ENCODE assay signal across 8 mouse cellular contexts in the genomic region with DNA sequence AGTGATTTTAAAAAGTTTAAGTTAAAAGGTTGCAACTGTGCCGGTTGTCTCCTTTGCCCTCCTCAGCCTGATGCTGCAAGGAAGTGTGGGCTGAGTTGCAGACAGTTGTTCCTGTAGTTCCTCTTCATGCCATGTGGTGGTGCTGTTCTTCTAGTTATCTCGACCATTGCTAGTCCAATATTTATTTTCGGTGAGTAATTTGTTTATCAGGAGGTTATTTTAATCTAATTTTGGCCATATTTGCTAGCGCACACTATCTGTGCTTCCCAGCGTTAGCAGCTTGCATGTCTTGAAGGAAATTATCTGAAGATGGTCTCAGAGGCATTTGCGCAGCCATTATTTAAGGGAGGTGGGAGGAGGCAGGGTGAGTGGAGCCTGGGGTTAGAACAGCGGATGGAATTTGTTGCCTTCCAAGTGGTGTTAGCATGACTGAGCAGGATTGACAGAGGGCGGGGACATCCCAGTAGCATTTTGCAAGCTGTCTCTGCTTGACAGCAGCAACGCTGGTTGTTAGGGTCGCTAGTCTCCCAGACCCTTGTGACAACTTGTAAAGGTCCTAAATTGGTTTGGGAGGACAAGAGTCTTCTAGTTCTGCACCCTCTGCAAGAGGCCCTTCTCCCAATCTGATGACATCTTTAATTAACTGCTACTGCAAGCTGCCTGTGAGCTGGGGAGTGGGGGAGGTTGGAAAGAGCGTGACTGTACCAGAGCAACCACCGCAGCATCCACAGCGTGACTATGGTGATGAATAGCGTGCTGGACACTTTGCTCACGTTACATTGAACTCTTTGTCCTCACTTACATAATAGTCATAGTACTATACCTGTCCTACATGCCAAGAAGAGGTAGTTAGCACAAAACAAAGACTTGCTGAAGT.
DNase-seq lines count a peak whose midpoint lies in the region; ATAC-seq and TF ChIP-seq lines count a peak whose summit lies in the region.

No protein-coding gene starts in this region.

- ATAC-seq in forebrain, embryonic 12.5 days (ENCODE audit: low FRiP score): peak; percentile 92
- ATAC-seq in liver, embryonic 13.5 days (ENCODE audit: low read depth): no peak
- ATAC-seq in neural tube, embryonic 12.5 days (ENCODE audit: low FRiP score, low read depth): peak; percentile 90

- 0 out of 2 replicates have a peak overlapping the region, but pooled peaks have one; percentile 32 for H3K4me2 ChIP-seq in CH12.LX (ENCODE audit: insufficient read depth, low read depth, poor library complexity, severe bottlenecking)
- peak overlapping the region; percentile 56 for H3K4me2 ChIP-seq in forebrain, embryonic 12.5 days
- H3K4me2 ChIP-seq in liver, embryonic 13.5 days: peak overlapping the region; percentile 20
- H3K4me2 ChIP-seq in neural tube, embryonic 12.5 days (replicated peaks): peak overlapping the region; percentile 56

- no peaks in the 10 kb centered on the region for H3K9me3 ChIP-seq in CH12.LX (replicated peaks; ENCODE audit: low read length)
- no peaks in the 10 kb centered on the region for H3K9me3 ChIP-seq in forebrain, embryonic 12.5 days
- H3K9me3 ChIP-seq in liver, embryonic 13.5 days (replicated peaks): no peaks in the 10 kb centered on the region
- H3K9me3 ChIP-seq in neural tube, embryonic 12.5 days: no peaks in the 10 kb centered on the region

- peak; percentile 94 for TF ChIP-seq RAD21 in CH12.LX (IDR thresholded peaks at IDR 0.05; ENCODE audit: low read depth, low read length)

- H3K9ac ChIP-seq in CH12.LX (ENCODE audit: insufficient read depth, low read depth): no peak overlapping the region
- H3K9ac ChIP-seq in forebrain, embryonic 12.5 days: no peak overlapping the region
- no peak overlapping the region for H3K9ac ChIP-seq in liver, embryonic 13.5 days
- peak overlapping the region; percentile 33; the same call in 1 of the 2 replicates for H3K9ac ChIP-seq in neural tube, embryonic 12.5 days

- in situ Hi-C loops in CH12.LX (cut with MboI; ENCODE audit: low pct_ligation_motif_present, low pct_unique_long_range_greater_than_20kb, low sequenced_read_pairs): no loop called here

- peak; percentile 84 to 87 for TF ChIP-seq CTCF in CH12.LX (conservative IDR thresholded peaks at IDR 0.05 in 1 of 2, IDR thresholded peaks at IDR 0.05 in 1 of 2; ENCODE audit: low read depth in 2 of 2, low read length in 2 of 2)

- DNase-seq in CH12.LX (ENCODE audit: extremely low read depth): peak; percentile 50
- peak; percentile 62 for DNase-seq in brain, embryonic 18.5 days (ENCODE audit: low read depth, low spot score)
- peak; percentile 79 to 82 for DNase-seq in heart, postnatal 10 days
- DNase-seq in kidney, postnatal 36 days: peak; percentile 35 to 75
- DNase-seq in liver, embryonic 13.5 days: no peak
- DNase-seq in thymus, postnatal 0 days (ENCODE audit: low spot score): peak; percentile 38

- 4% methylated on average over 15 of the region's 15 CpGs for whole genome bisulfite sequencing in forebrain, embryonic 12.5 days
- 26% methylated on average over 15 of the region's 15 CpGs for WGBS in liver, embryonic 13.5 days (ENCODE audit: insufficient replicate concordance)
- 8% methylated on average over 15 of the region's 15 CpGs for whole genome bisulfite sequencing in neural tube, embryonic 12.5 days

- no peak overlapping the region for H3K27ac ChIP-seq in CH12.LX (ENCODE audit: insufficient read depth, low read depth)
- peak overlapping the region; percentile 69 for H3K27ac ChIP-seq in forebrain, embryonic 12.5 days
- no peak overlapping the region for H3K27ac ChIP-seq in liver, embryonic 13.5 days
- H3K27ac ChIP-seq in neural tube, embryonic 12.5 days: no peak overlapping the region

- dilution Hi-C loops in CH12.LX (cut with MboI; ENCODE audit: extremely low pct_ligation_motif_present, extremely low pct_unique_long_range_greater_than_20kb, low sequenced_read_pairs): no loop called here

- no peaks in the 10 kb centered on the region for H3K79me2 ChIP-seq in CH12.LX (replicated peaks; ENCODE audit: control insufficient read depth, extremely low read depth, insufficient read depth, poor library complexity, severe bottlenecking)

- peaks cover 7% of the 10 kb centered on the region for H3K27me3 ChIP-seq in CH12.LX (replicated peaks)
- H3K27me3 ChIP-seq in forebrain, embryonic 12.5 days: 0 out of 2 replicates have a peak, but pooled peaks cover 3% of the 10 kb centered on the region
- H3K27me3 ChIP-seq in liver, embryonic 13.5 days: no peaks in the 10 kb centered on the region
- no peaks in the 10 kb centered on the region for H3K27me3 ChIP-seq in neural tube, embryonic 12.5 days (replicated peaks)

- no peak overlapping the region for H3K4me3 ChIP-seq in CH12.LX (replicated peaks in 1 of 3; ENCODE audit: low read depth in 2 of 3, low read length in 2 of 3, poor library complexity in 1 of 3)
- peak overlapping the region; percentile 34 for H3K4me3 ChIP-seq in forebrain, embryonic 12.5 days (replicated peaks)
- no peak overlapping the region for H3K4me3 ChIP-seq in liver, embryonic 13.5 days (replicated peaks)
- peak overlapping the region; percentile 21; the same call in 1 of the 2 replicates for H3K4me3 ChIP-seq in neural tube, embryonic 12.5 days

- TF ChIP-seq EP300 in CH12.LX (IDR thresholded peaks at IDR 0.05; ENCODE audit: low read length): no peak

- intact Hi-C loops in heart, postnatal 10 days (cut with DNase I): loop anchor here (2.0 to 10.0 kb wide), 3 partner anchors 548 to 1049 kb away; no protein-coding TSS in a partner anchor

- TF ChIP-seq POLR2A in CH12.LX (IDR thresholded peaks at IDR 0.05; ENCODE audit: low read depth, low read length): no peak

- H3K4me1 ChIP-seq in CH12.LX (ENCODE audit: control insufficient read depth in 1 of 2, insufficient read depth in 2 of 2): peaks cover 6 to 9% of the 10 kb centered on the region in 2 experiments; a peak in 3 of 4 replicates
- H3K4me1 ChIP-seq in forebrain, embryonic 12.5 days: peaks cover 18% of the 10 kb centered on the region
- no peaks in the 10 kb centered on the region for H3K4me1 ChIP-seq in liver, embryonic 13.5 days (replicated peaks)
- no peaks in the 10 kb centered on the region; the same call in 1 of the 2 replicates for H3K4me1 ChIP-seq in neural tube, embryonic 12.5 days

- H3K36me3 ChIP-seq in CH12.LX (replicated peaks in 1 of 2; ENCODE audit: control insufficient read depth in 1 of 2, insufficient read depth in 1 of 2, low read length in 1 of 2): no peaks in the 10 kb centered on the region
- H3K36me3 ChIP-seq in forebrain, embryonic 12.5 days (replicated peaks): no peaks in the 10 kb centered on the region
- no peaks in the 10 kb centered on the region for H3K36me3 ChIP-seq in liver, embryonic 13.5 days
- no peaks in the 10 kb centered on the region for H3K36me3 ChIP-seq in neural tube, embryonic 12.5 days

TF ChIP-seq in CH12.LX, 34 proteins besides CTCF, POLR2A, EP300 and RAD21:
- TF ChIP-seq MAZ (IDR thresholded peaks at IDR 0.05; ENCODE audit: low read depth, low read length) (no peak), GABPA (IDR thresholded peaks at IDR 0.05; ENCODE audit: insufficient replicate concordance, low read depth, low read length) (no peak), BHLHE40 (IDR thresholded peaks at IDR 0.05; ENCODE audit: low read depth, low read length) (no peak), MEF2A (IDR thresholded peaks at IDR 0.05; ENCODE audit: borderline replicate concordance, low read depth, low read length) (no peak), NRF1 (IDR thresholded peaks at IDR 0.05; ENCODE audit: low read depth, low read length) (no peak), UBTF (IDR thresholded peaks at IDR 0.05; ENCODE audit: low read depth, low read length) (no peak), JUND (conservative IDR thresholded peaks at IDR 0.05; ENCODE audit: low read depth, low read length) (no peak), ZC3H11A (IDR thresholded peaks at IDR 0.05; ENCODE audit: low read depth, low read length) (peak; percentile 32), NELFE (IDR thresholded peaks at IDR 0.05; ENCODE audit: low read depth, low read length) (0 out of 2 replicates have a peak, but pooled peaks have one; percentile 11), USF1 (IDR thresholded peaks at IDR 0.05; ENCODE audit: low read depth, low read length) (no peak), ZKSCAN1 (IDR thresholded peaks at IDR 0.05; ENCODE audit: borderline replicate concordance, low read depth, low read length) (no peak), SMC3 (IDR thresholded peaks at IDR 0.05; ENCODE audit: low read depth, low read length) (peak; percentile 83), MAX (IDR thresholded peaks at IDR 0.05; ENCODE audit: low read length) (0 out of 2 replicates have a peak, but pooled peaks have one; percentile 9), POLR2AphosphoS2 (IDR thresholded peaks at IDR 0.05; ENCODE audit: low read depth, low read length) (no peak), USF2 (conservative IDR thresholded peaks at IDR 0.05; ENCODE audit: low read depth, low read length) (no peak), MAFK (IDR thresholded peaks at IDR 0.05; ENCODE audit: insufficient replicate concordance, low read length) (no peak), IRF4 (IDR thresholded peaks at IDR 0.05; ENCODE audit: low read depth, low read length) (no peak), ELF1 (IDR thresholded peaks at IDR 0.05; ENCODE audit: low read depth, low read length) (no peak), HCFC1 (IDR thresholded peaks at IDR 0.05; ENCODE audit: low read depth, low read length) (no peak)

Comparison
In these comparisons a context has a peak if more than half of its experiments do, and no peak if none do; other contexts are left out.
1. H3K4me3 ChIP-seq: peak in forebrain, embryonic 12.5 days (single experiment) and neural tube, embryonic 12.5 days (single experiment); none in CH12.LX (0 of 3) and liver, embryonic 13.5 days (single experiment).
2. Peak in every context shown above with its lines, with median percentiles within 50 percentile points of each other: H3K4me2 ChIP-seq.